Mouse (Mus musculus) hindbrain, embryonic 16.5 days (tissue): ENCODE data around the gene Rep15. TPM values are rescaled to one million over a fixed set of nuclear protein-coding genes. Genes with fewer than 3 reads are reported as not detected.

ENCODE experiments used
- ATAC-seq: fragments of 200-750 bp; cut with Nextera tagmentation; 2 replicates; pipeline ENCODE4 v1.8.0; 2017; ENCODE audit warnings: moderate TSS enrichment, moderate library complexity
- H3K27ac ChIP-seq: fragments of 300-500 bp; sonication (generic); 2 replicates; pipeline ENCODE4 v1.5.1; 2014; ENCODE audit warnings: low read depth, mild to moderate bottlenecking, control low read depth, low read length, moderate library complexity
- H3K27me3 ChIP-seq: fragments of 300-500 bp; sonication (generic); replicated peaks from 2 replicates; pipeline ENCODE4 v1.6.1; 2014; ENCODE audit warnings: low read length; ENCODE audit not compliant: control insufficient read depth, insufficient read depth
- H3K36me3 ChIP-seq: fragments of 300-500 bp; sonication (generic); 2 replicates; pipeline ENCODE4 v1.6.1; 2014; ENCODE audit warnings: mild to moderate bottlenecking, low read length, moderate library complexity, mixed read lengths; ENCODE audit not compliant: control insufficient read depth, insufficient read depth
- H3K4me1 ChIP-seq: fragments of 300-500 bp; sonication (generic); 2 replicates; pipeline ENCODE4 v1.6.1; 2014; ENCODE audit warnings: low read depth, low read length; ENCODE audit not compliant: control insufficient read depth, insufficient read depth
- H3K4me2 ChIP-seq: fragments of 300-500 bp; sonication (generic); 2 replicates; pipeline ENCODE4 v1.6.1; 2014; ENCODE audit warnings: mild to moderate bottlenecking, low read length, control low read depth, moderate library complexity
- H3K4me3 ChIP-seq: fragments of 300-500 bp; sonication (generic); 2 replicates; pipeline ENCODE4 v1.5.1; 2014; ENCODE audit warnings: mild to moderate bottlenecking, low read length, control low read depth, moderate library complexity
- H3K9ac ChIP-seq: fragments of 300-500 bp; sonication (generic); 2 replicates; pipeline ENCODE4 v1.6.1; 2014; ENCODE audit warnings: low read depth, mild to moderate bottlenecking, control low read depth, low read length, moderate library complexity
- H3K9me3 ChIP-seq: fragments of 300-500 bp; sonication (generic); 2 replicates; pipeline ENCODE4 v1.6.1; 2014; ENCODE audit warnings: mild to moderate bottlenecking, low read length, moderate library complexity; ENCODE audit not compliant: control insufficient read depth
- WGBS: fragments of 180-500 bp; shearing (Covaris S2); extraction: QIAGEN DNeasy Blood & Tissue Kit; methylation state at CpG from one replicate; pipeline ENCODE4 v1.1.7; 2014; 5-methylcytosine and 5-hydroxymethylcytosine counted together
- polyA plus RNA-seq: library from polyadenylated mRNA; unstranded; fragments of >200 nt; fragmentation: Nextera tagmentation; extraction: Ambion mirVana; gene quantifications from 2 replicates; pipeline ENCODE4 v1.2.1, GENCODE M21; 2015

Gene Rep15
- polyA plus RNA-seq, 1 experiment from 2014 or later, result 0.54 TPM

DNA sequence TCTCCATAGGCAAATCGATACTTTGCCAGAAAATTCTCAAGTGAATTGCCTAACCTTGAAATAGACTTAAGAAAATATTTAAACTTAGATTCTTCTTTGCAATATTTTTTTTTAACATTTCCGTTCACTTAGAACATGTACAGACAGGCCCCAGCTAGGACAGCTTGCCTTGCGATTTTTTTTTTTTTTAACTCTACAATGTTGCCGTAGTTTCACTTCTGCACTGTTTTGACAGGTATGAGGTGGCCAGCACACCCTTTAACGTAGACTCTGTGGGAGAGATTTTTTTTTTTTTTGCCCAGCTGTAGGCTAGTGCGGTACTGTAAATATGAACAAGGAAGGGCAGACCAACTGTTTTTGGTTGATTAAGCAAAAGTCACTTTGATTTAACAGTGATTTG, 22.0 kb upstream of the Rep15 start:
- Histone ChIP-seq H3K9ac (no peak overlapping the region), H3K27me3 (no peaks in the 10 kb centered on the region), H3K36me3 (no peaks in the 10 kb centered on the region), H3K4me2 (no peak overlapping the region), H3K4me1 (no peaks in the 10 kb centered on the region), H3K27ac (no peak overlapping the region), H3K4me3 (no peak overlapping the region), H3K9me3 (no peaks in the 10 kb centered on the region)
- 89% methylated on average over 6 of the region's 6 CpGs for WGBS
- ATAC-seq, result no peak

DNA sequence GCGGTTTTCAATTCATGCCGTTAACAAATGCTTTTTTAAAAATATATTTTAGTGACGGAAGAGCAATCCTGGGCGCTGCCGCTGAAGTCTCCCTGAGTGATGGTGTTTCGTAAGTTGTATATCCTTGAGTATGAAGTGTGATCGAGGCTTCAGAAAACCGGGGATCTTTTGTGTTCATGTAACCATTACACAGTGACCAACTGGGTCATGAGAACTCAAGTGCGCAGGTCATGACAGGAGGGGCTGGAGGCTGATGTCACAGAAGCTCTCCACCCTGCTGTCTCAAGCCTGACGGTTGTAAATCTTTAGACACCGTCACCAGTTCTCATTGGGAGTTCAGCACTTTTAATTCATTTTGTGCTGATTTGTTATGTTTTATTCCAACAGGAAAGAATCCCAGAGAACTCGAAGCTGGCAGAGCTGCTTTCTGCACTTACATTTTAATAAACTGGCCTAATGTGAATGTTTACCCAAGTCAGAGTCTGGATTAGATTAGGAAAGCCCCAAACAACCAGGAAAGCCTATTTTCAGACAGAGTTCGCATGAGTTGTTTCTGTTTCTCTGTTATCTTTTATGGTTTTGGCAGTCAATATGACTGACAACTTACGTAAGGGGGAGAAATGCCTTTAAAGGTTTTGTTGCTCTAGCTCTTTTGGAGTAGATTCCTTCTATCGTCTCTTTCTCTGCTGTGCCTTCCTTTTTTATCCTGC, 21.4 kb upstream of the Rep15 start:
- Histone ChIP-seq H3K4me3 (no peak overlapping the region), H3K9ac (no peak overlapping the region), H3K36me3 (no peaks in the 10 kb centered on the region), H3K4me1 (no peaks in the 10 kb centered on the region), H3K9me3 (no peaks in the 10 kb centered on the region), H3K27me3 (no peaks in the 10 kb centered on the region), H3K4me2 (no peak overlapping the region), H3K27ac (no peak overlapping the region)
- WGBS, result 91% methylated on average over 15 of the region's 15 CpGs
- no peak for ATAC-seq

DNA sequence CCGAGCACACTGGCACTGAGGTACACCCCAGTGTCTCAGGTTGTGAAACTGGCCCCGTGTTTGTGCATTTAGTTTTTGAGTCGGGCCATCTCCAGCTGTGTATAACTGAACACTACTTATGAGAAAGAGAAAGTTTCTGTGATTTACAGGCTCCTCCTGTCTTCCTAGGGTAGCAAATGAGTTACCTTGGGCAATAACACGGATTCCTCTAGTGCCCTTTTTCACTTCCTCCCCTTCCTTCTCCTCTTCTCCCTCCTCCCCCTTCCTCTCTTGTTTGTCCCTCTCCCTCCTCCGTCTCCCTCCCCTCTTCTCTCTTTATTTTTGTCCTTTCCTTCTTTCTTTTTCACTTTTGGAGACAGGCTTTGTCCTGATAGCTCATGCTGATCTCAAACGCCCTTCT, 20.8 kb upstream of the Rep15 start:
- no peak overlapping the region for H3K9ac ChIP-seq
- no peak overlapping the region for H3K4me3 ChIP-seq
- H3K27ac ChIP-seq, result no peak overlapping the region
- H3K9me3 ChIP-seq, result no peaks in the 10 kb centered on the region
- H3K4me1 ChIP-seq, result no peaks in the 10 kb centered on the region
- no peaks in the 10 kb centered on the region for H3K36me3 ChIP-seq
- no peak overlapping the region for H3K4me2 ChIP-seq
- H3K27me3 ChIP-seq, result no peaks in the 10 kb centered on the region
- ATAC-seq, result no peak
- WGBS, result 73% methylated on average over 6 of the region's 6 CpGs

DNA sequence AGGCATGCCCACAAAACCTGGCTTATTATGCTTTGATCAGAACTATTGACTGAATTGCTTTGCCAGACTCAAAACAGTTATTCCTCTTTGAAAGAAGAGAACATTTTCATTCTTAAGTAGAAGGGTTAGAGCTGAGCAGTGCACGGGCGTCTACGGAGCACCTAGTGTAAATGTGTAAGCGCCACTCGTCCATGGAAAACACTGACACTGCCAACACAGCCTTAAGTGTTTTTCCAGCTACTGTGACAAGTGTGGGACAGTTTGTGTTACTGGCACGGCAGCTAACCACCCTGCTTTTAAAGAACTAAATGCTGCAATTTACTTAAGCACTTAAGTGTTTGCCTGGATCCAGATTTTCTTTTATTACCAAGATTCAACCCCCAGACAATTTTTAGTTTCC, 20.4 kb upstream of the Rep15 start:
- Histone ChIP-seq H3K4me3 (no peak overlapping the region), H3K9ac (no peak overlapping the region), H3K9me3 (no peaks in the 10 kb centered on the region), H3K27ac (no peak overlapping the region), H3K4me1 (no peaks in the 10 kb centered on the region), H3K36me3 (no peaks in the 10 kb centered on the region), H3K27me3 (no peaks in the 10 kb centered on the region), H3K4me2 (no peak overlapping the region)
- no peak for ATAC-seq
- 85% methylated on average over 6 of the region's 6 CpGs for WGBS

DNA sequence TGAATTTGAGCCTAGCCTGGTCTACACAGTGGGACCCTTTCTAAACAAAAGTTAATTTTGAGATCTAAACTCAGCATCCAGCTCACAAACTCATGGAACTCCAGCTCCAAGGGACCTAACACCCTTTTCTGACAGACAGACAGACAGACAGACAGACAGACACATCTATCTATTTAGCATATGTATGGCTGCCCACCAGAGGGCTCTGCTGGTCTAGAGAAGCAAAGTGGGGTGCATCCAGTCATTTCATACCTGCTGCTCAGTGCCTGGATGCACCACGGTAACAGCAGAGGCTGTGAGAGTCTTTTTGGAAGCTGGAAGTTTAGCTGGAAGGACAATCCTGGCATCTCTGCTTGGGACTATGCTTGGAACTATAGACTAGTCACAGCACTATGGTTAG, 18.8 kb upstream of the Rep15 start:
- H3K36me3 ChIP-seq, result no peaks in the 10 kb centered on the region
- H3K27ac ChIP-seq, result no peak overlapping the region
- no peak for ATAC-seq
- H3K27me3 ChIP-seq, result no peaks in the 10 kb centered on the region
- no peak overlapping the region for H3K4me3 ChIP-seq
- H3K9me3 ChIP-seq, result no peaks in the 10 kb centered on the region
- no peak overlapping the region for H3K9ac ChIP-seq
- H3K4me2 ChIP-seq, result no peak overlapping the region
- WGBS, result 72% methylated on average over 1 of the region's 1 CpGs
- H3K4me1 ChIP-seq, result no peaks in the 10 kb centered on the region

DNA sequence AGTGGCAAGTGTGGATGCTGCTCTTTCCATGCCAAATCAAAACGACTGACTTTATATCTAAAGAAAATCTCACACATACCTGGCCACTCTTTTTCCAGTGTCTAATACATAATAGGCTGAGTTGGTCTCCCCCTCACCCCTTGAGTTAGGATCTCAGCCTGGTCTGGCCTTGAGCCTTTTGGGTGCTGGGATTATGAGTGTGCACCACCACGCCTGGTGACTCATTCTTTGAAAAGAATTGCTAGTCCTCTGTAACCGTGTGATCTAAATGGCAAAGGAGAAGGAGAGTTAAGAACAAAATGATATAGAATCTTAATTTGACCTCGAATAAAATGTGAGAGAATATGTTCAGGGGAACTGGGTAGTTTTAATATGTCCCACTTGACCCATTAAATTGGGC, 14.5 kb upstream of the Rep15 start:
- no peak for ATAC-seq
- Histone ChIP-seq H3K27ac (no peak overlapping the region), H3K36me3 (no peaks in the 10 kb centered on the region), H3K9me3 (no peaks in the 10 kb centered on the region), H3K4me3 (no peak overlapping the region), H3K9ac (no peak overlapping the region), H3K4me2 (no peak overlapping the region), H3K4me1 (no peaks in the 10 kb centered on the region), H3K27me3 (no peaks in the 10 kb centered on the region)
- WGBS, result 88% methylated on average over 4 of the region's 4 CpGs

DNA sequence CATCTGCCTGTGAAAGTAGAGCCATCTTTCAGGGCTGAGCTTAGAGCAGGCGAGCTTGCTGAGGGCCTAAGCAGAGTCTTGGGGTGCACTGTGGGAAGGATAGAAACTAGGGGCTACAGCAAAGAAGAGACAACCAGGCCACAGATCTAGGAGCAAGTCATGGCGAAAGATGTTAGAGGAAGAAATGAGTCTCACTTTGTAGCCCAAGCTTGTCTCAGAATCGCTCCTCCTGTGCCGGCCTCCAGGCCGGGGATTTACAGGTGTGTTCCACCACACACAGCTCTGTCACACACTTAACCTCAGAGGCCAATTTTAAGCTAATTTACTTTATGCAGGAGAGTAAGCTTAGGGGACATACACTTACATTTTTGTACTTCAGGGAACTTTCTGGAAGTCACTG, 14.0 kb upstream of the Rep15 start:
- Histone ChIP-seq H3K9ac (no peak overlapping the region), H3K36me3 (no peaks in the 10 kb centered on the region), H3K4me3 (no peak overlapping the region), H3K9me3 (no peaks in the 10 kb centered on the region), H3K27me3 (no peaks in the 10 kb centered on the region), H3K27ac (no peak overlapping the region), H3K4me2 (no peak overlapping the region), H3K4me1 (no peaks in the 10 kb centered on the region)
- no peak for ATAC-seq
- 96% methylated on average over 5 of the region's 5 CpGs for WGBS

DNA sequence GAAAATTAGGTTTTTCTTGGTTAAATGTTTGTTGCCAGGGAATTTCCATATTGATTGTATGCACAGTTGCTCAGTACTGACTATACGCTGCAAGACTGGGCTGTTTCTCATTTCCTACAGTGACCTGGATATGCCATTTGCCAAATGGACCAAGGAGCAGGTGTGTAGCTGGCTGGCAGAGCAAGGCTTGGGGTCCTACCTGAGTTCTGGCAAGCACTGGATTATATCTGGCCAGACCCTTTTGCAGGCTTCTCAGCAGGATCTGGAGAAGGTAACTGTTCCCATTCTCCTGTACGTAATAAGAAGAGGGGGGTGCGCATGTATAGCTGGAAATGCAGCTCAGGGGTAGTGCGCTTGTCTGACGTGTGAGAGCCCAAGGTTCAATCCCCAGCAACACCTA, 11.2 kb upstream of the Rep15 start:
- H3K27ac ChIP-seq, result no peak overlapping the region
- no peak overlapping the region for H3K9ac ChIP-seq
- no peaks in the 10 kb centered on the region for H3K27me3 ChIP-seq
- H3K9me3 ChIP-seq, result no peaks in the 10 kb centered on the region
- H3K4me2 ChIP-seq, result no peak overlapping the region
- H3K36me3 ChIP-seq, result no peaks in the 10 kb centered on the region
- 94% methylated on average over 5 of the region's 5 CpGs for WGBS
- no peak overlapping the region for H3K4me3 ChIP-seq
- ATAC-seq, result no peak
- no peaks in the 10 kb centered on the region for H3K4me1 ChIP-seq

DNA sequence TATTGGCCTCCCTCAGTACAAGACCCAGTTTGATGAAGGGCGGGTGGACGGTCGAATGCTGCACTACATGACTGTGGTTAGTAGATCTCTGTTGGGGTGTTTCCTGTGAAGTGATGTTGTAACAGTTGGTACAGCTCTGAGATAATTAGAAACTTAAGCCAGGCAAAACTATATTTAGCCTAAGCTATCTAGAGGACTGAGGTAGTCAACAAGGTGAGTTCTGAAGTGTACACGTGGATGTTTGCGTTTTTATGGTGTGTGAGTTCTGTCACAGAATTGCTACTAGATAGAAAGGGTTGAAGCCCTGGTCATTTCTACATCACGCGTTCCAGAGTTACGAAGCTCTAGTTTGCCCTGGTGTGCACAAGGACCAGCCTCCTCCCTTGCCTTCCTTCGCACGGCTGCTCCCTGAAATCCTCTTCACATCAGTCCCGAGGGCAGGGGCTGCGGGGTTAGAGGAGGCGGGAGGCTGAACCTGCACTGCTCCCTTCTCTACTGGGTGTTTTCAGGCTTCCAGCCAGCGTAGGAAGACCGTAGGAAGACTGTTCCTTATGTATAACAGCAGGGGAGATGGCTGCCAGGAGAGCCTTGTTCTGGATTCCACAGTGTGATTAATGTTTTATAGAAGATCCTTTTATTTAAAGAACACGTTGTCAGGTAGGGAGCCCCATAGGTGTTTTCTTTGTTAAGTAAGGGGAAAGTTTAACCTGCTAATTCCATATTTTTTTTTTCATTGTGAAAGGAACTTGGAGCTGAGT, 9.8 kb upstream of the Rep15 start:
- Histone ChIP-seq H3K27ac (no peak overlapping the region), H3K36me3 (no peaks in the 10 kb centered on the region), H3K27me3 (no peaks in the 10 kb centered on the region), H3K4me1 (no peaks in the 10 kb centered on the region), H3K9me3 (no peaks in the 10 kb centered on the region), H3K4me2 (no peak overlapping the region), H3K4me3 (no peak overlapping the region), H3K9ac (no peak overlapping the region)
- ATAC-seq, result no peak
- 85% methylated on average over 16 of the region's 16 CpGs for whole genome bisulfite sequencing
